Mouse (Mus musculus): ENCODE results near the gene Fn1. TPM values are rescaled to one million over a fixed set of nuclear protein-coding genes. Genes with fewer than 3 reads are reported as not detected.

The Fn1 gene
- polyA plus RNA-seq (2014; fragmentation: Illumina TruSeq; extraction: RNeasy Lipid Tissue Mini Kit (QIAGEN cat#74804); ENCODE audit: low read depth, low replicate concordance) = 144 TPM

GRCm38 (mm10) chr1:71652551-71653399, at the start of gene Fn1:
TSS of gene Fn1 (minus strand) at chr1:71653200.

GRCm38 (mm10) chr1:71556688-71557612, 96.0 kb downstream of the Fn1 start, which contains the start of gene Atic:
TSS of gene Atic (plus strand) at chr1:71557150.

Other genes starting within 250 kb of the Fn1 start
- gene Abca12, start 238.3 kb downstream of the Fn1 start, polyA plus RNA-seq (2014; fragmentation: Illumina TruSeq; extraction: RNeasy Lipid Tissue Mini Kit (QIAGEN cat#74804); ENCODE audit: low read depth, low replicate concordance) = not detected
- gene Atic, start 96.0 kb downstream of the Fn1 start, polyA plus RNA-seq (2014; fragmentation: Illumina TruSeq; extraction: RNeasy Lipid Tissue Mini Kit (QIAGEN cat#74804); ENCODE audit: low read depth, low replicate concordance) = 27.1 TPM

Measured in adipose tissue, adult 10 weeks (tissue).